ENCODE assay signal across 10 mouse cellular contexts in the genomic region with DNA sequence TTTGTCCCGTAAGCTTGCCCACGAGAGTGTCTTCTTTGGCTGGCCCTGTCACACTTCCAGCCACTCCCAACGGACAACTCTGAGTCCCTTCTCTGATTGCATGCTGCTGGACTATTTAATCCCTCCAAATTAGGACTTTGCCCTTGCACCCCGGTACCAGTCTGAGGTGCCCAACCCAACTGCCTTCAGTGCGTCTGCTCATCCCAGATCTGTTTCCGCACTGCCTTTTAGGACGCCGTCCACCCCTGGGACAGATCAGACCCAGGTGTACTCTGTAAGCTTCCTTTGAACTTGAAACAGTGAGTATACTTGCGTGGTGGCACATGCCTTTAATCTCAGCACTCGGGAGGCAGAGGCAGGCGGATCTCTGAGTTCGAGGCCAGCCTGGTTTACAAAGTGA. TPM values are rescaled to one million over a fixed set of nuclear protein-coding genes. Genes with fewer than 3 reads are reported as not detected.
A peak's percentile ranks its signal among the peaks of the same experiment; 100 is the strongest.
DNase-seq lines count a peak whose midpoint lies in the region; ATAC-seq lines count a peak whose summit lies in the region.
"Had no signal": no experiment of that assay in that cellular context is flagged by ENCODE, and none has a peak within 500 bp of the region (broad histone marks: within the 10 kb centered on the region; RNA-seq: fewer than 3 reads in every experiment).

No protein-coding gene starts in this region.

- ATAC-seq in heart, embryonic 13.5 days (ENCODE audit: extremely low read depth, insufficient number of reproducible peaks, low FRiP score, low TSS enrichment) = no peak
- no peak for ATAC-seq in hindbrain, embryonic 11.5 days (ENCODE audit: low FRiP score)
- no peak for ATAC-seq in midbrain, embryonic 11.5 days (ENCODE audit: low FRiP score)
- ATAC-seq in megakaryocyte-erythroid progenitor cell, adult 5-6 weeks (replicated peaks; ENCODE audit: low FRiP score, low TSS enrichment, poor library complexity, severe bottlenecking) = no peak

- no peaks in the 10 kb centered on the region for H3K36me3 ChIP-seq in heart, embryonic 13.5 days
- H3K36me3 ChIP-seq in hindbrain, embryonic 11.5 days (ENCODE audit: control insufficient read depth, insufficient read depth, low read length) = no peaks in the 10 kb centered on the region
- H3K36me3 ChIP-seq in midbrain, embryonic 11.5 days (ENCODE audit: control insufficient read depth, insufficient read depth, low read length) = no peaks in the 10 kb centered on the region

- H3K9me3 ChIP-seq in heart, embryonic 13.5 days = no peaks in the 10 kb centered on the region
- H3K9me3 ChIP-seq in hindbrain, embryonic 11.5 days (ENCODE audit: control insufficient read depth, low read length) = no peaks in the 10 kb centered on the region
- no peaks in the 10 kb centered on the region for H3K9me3 ChIP-seq in midbrain, embryonic 11.5 days (ENCODE audit: control insufficient read depth, low read length)

- 70% methylated on average over 12 of the region's 12 CpGs for WGBS in heart, embryonic 13.5 days
- WGBS in hindbrain, embryonic 11.5 days = 75% methylated on average over 12 of the region's 12 CpGs
- 72% methylated on average over 12 of the region's 12 CpGs for WGBS in midbrain, embryonic 11.5 days

- DNase-seq in heart, postnatal 25 days (ENCODE audit: low spot score) = no peak
- peak; percentile 22 for DNase-seq in hindbrain, embryonic 11.5 days (ENCODE audit: low spot score)
- DNase-seq in midbrain, embryonic 11.5 days (ENCODE audit: low spot score, missing footprints) = no peak
- no peak for DNase-seq in thymus, postnatal 25 days
- DNase-seq in cerebellum, adult 9-10 months = no peak

- no peak overlapping the region for H3K27ac ChIP-seq in heart, embryonic 13.5 days (replicated peaks)
- no peak overlapping the region for H3K27ac ChIP-seq in brown adipose tissue, adult 24 weeks (replicated peaks; ENCODE audit: low read depth, low read length)
- no peak overlapping the region for H3K27ac ChIP-seq in hindbrain, embryonic 11.5 days (ENCODE audit: low read depth, low read length)
- H3K27ac ChIP-seq in midbrain, embryonic 11.5 days (ENCODE audit: low read depth, low read length) = no peak overlapping the region

- peak overlapping the region; percentile 91 for H3K4me2 ChIP-seq in heart, embryonic 13.5 days
- H3K4me2 ChIP-seq in hindbrain, embryonic 11.5 days (replicated peaks; ENCODE audit: low read depth, low read length) = peak overlapping the region; percentile 80
- H3K4me2 ChIP-seq in midbrain, embryonic 11.5 days = peak overlapping the region; percentile 82

- H3K9ac ChIP-seq in heart, embryonic 13.5 days = peak overlapping the region; percentile 94; the same call in 1 of the 2 replicates
- peak overlapping the region; percentile 96; the same call in 1 of the 2 replicates for H3K9ac ChIP-seq in hindbrain, embryonic 11.5 days (ENCODE audit: low read depth, low read length)
- peak overlapping the region; percentile 93 for H3K9ac ChIP-seq in midbrain, embryonic 11.5 days (ENCODE audit: low read length)

- no peaks in the 10 kb centered on the region for H3K27me3 ChIP-seq in heart, embryonic 13.5 days (replicated peaks)
- no peaks in the 10 kb centered on the region for H3K27me3 ChIP-seq in hindbrain, embryonic 11.5 days (ENCODE audit: control insufficient read depth, insufficient read depth, low read length)
- H3K27me3 ChIP-seq in midbrain, embryonic 11.5 days (ENCODE audit: control insufficient read depth, insufficient read depth, low read length) = no peaks in the 10 kb centered on the region

- peak overlapping the region; percentile 82; the same call in 1 of the 2 replicates for H3K4me3 ChIP-seq in heart, embryonic 13.5 days
- peak overlapping the region; percentile 3; the same call in 1 of the 2 replicates for H3K4me3 ChIP-seq in brown adipose tissue, adult 24 weeks (ENCODE audit: insufficient read depth, low read depth, low read length)
- peak overlapping the region; percentile 97; the same call in 1 of the 2 replicates for H3K4me3 ChIP-seq in hindbrain, embryonic 11.5 days (ENCODE audit: low read depth, low read length)
- peak overlapping the region; percentile 96 for H3K4me3 ChIP-seq in midbrain, embryonic 11.5 days (ENCODE audit: low read depth, low read length)

- H3K4me1 ChIP-seq in heart, embryonic 13.5 days = peaks cover 31% of the 10 kb centered on the region
- peaks cover 10% of the 10 kb centered on the region for H3K4me1 ChIP-seq in brown adipose tissue, adult 24 weeks (ENCODE audit: control insufficient read depth, insufficient read depth, insufficient read length, low read length)
- H3K4me1 ChIP-seq in hindbrain, embryonic 11.5 days (replicated peaks; ENCODE audit: control insufficient read depth, insufficient read depth, low read length) = peaks cover 3% of the 10 kb centered on the region; the same call in 1 of the 2 replicates
- peaks cover 17% of the 10 kb centered on the region for H3K4me1 ChIP-seq in midbrain, embryonic 11.5 days (ENCODE audit: control insufficient read depth, insufficient read depth, low read length)

- intact Hi-C loops in heart, postnatal 25 days (cut with DNase I) = no loop called here

RNA-seq across cellular contexts. Expression of gene Cdc42bpb, which starts 1.3 kb away (rescaled TPM):
- polyA plus RNA-seq in heart, embryonic 13.5 days (2015; fragmentation: Nextera tagmentation; extraction: Ambion mirVana) = 22.8 and 26.2 TPM in 2 replicates
- 10 to 100 TPM; 57.5 to 60.2 TPM for total RNA-seq in heart, postnatal 25 days (2021)
- polyA plus RNA-seq in brown adipose tissue, adult 24 weeks (2012; ENCODE audit: insufficient read depth, insufficient read length, missing spikeins) = 24.1 and 24.3 TPM in 2 replicates
- polyA plus RNA-seq in hindbrain, embryonic 11.5 days (2014; fragmentation: Nextera tagmentation; extraction: Ambion mirVana) = 28.6 and 31.9 TPM in 2 replicates
- polyA plus RNA-seq in midbrain, embryonic 11.5 days (2014; fragmentation: Nextera tagmentation; extraction: Ambion mirVana) = 28.1 and 28.2 TPM in 2 replicates
- 7.9 and 11.5 TPM in 2 replicates for total RNA-seq in megakaryocyte-erythroid progenitor cell, adult 5-6 weeks (2014; fragmentation: Nextera tagmentation)
- 2.6 and 9.6 TPM in 2 replicates for total RNA-seq in megakaryocyte-erythroid progenitor cell, adult 5-6 weeks (2017)

RNA-seq across cellular contexts. Expression of gene Lbhd2, which starts 27.8 kb away (rescaled TPM):
- polyA plus RNA-seq in heart, embryonic 13.5 days (2015; fragmentation: Nextera tagmentation; extraction: Ambion mirVana) = 0.53 and 0.55 TPM in 2 replicates
- total RNA-seq in heart, postnatal 25 days (2021) = not detected
- polyA plus RNA-seq in brown adipose tissue, adult 24 weeks (2012; ENCODE audit: insufficient read depth, insufficient read length, missing spikeins) = not detected in 2 replicates
- polyA plus RNA-seq in hindbrain, embryonic 11.5 days (2014; fragmentation: Nextera tagmentation; extraction: Ambion mirVana) = 0.47 TPM in 1 of 2 replicates, not detected in the other
- polyA plus RNA-seq in midbrain, embryonic 11.5 days (2014; fragmentation: Nextera tagmentation; extraction: Ambion mirVana) = not detected in 2 replicates
- not detected in 2 replicates for total RNA-seq in megakaryocyte-erythroid progenitor cell, adult 5-6 weeks (2014; fragmentation: Nextera tagmentation)
- not detected in 2 replicates for total RNA-seq in megakaryocyte-erythroid progenitor cell, adult 5-6 weeks (2017)
- total RNA-seq: CH12.LX had no signal
- polyA plus RNA-seq: erythroblast, embryonic 14.5 days had no signal

RNA-seq across cellular contexts. Expression of gene Exoc3l4, which starts 38.0 kb away (rescaled TPM):
- 10.2 and 10.8 TPM in 2 replicates for polyA plus RNA-seq in heart, embryonic 13.5 days (2015; fragmentation: Nextera tagmentation; extraction: Ambion mirVana)
- total RNA-seq in heart, postnatal 25 days (2021) = 1 to 10 TPM; 1.2 to 2.9 TPM
- polyA plus RNA-seq in brown adipose tissue, adult 24 weeks (2012; ENCODE audit: insufficient read depth, insufficient read length, missing spikeins) = not detected in 2 replicates
- polyA plus RNA-seq in hindbrain, embryonic 11.5 days (2014; fragmentation: Nextera tagmentation; extraction: Ambion mirVana) = 3.5 and 3.8 TPM in 2 replicates
- 2.3 and 2.9 TPM in 2 replicates for polyA plus RNA-seq in midbrain, embryonic 11.5 days (2014; fragmentation: Nextera tagmentation; extraction: Ambion mirVana)
- total RNA-seq in megakaryocyte-erythroid progenitor cell, adult 5-6 weeks (2014; fragmentation: Nextera tagmentation) = 0.27 TPM in 1 of 2 replicates, not detected in the other
- total RNA-seq in megakaryocyte-erythroid progenitor cell, adult 5-6 weeks (2017) = not detected in 2 replicates

Comparison
In these comparisons a context has a peak if more than half of its experiments do, and no peak if none do; other contexts are left out.
1. H3K4me3 ChIP-seq: peak in every context shown above with its lines; median percentile 97 in hindbrain, embryonic 11.5 days; 96 in midbrain, embryonic 11.5 days; 82 in heart, embryonic 13.5 days; 3 in brown adipose tissue, adult 24 weeks.